Mouse (Mus musculus): ENCODE measurements around the gene Orai2. TPM values are rescaled to one million over a fixed set of nuclear protein-coding genes. Genes with fewer than 3 reads are reported as not detected.

Gene Orai2
- polyA plus RNA-seq, 1 experiment = 6.5 TPM

DNA sequence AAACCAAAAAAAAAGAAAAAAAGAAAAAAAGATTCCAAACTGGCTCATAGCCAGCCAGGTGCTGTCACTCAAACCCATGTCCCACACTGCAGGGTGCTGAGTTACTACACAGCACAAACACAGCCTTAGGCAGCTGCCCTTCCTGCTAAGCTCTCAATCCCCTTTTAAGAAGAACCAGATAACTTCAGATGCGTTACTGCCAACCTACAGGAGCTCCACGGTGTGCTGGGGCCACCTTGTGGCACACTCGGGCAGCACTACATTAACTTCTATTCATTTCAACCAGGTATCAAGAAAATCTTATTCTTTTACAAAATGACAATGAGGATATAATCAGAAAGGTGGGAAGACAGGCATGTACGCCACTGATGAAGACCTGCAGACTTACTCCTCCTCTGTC, 16.2 kb upstream of the Orai2 start:
- TF ChIP-seq CTCF (IDR thresholded peaks at IDR 0.05; ENCODE audit: control insufficient read depth, insufficient read depth, insufficient replicate concordance, low read depth, low read length) = peak; percentile 71; the same call in 1 of the 2 replicates
- TF ChIP-seq POLR2A (IDR thresholded peaks at IDR 0.05; ENCODE audit: control insufficient read depth, low read depth, low read length) = no peak
- Histone ChIP-seq H3K27ac (ENCODE audit: control insufficient read depth, insufficient read depth, low read depth, low read length) (no peak overlapping the region), H3K27me3 (ENCODE audit: control insufficient read depth, insufficient read depth, low read length) (no peaks in the 10 kb centered on the region), H3K4me1 (ENCODE audit: control insufficient read depth, insufficient read depth, low read length) (no peaks in the 10 kb centered on the region), H3K36me3 (ENCODE audit: control insufficient read depth, insufficient read depth, low read length) (no peaks in the 10 kb centered on the region; the same call in none of the 2 replicates), H3K4me3 (ENCODE audit: control insufficient read depth, low read depth, low read length) (no peak overlapping the region)

DNA sequence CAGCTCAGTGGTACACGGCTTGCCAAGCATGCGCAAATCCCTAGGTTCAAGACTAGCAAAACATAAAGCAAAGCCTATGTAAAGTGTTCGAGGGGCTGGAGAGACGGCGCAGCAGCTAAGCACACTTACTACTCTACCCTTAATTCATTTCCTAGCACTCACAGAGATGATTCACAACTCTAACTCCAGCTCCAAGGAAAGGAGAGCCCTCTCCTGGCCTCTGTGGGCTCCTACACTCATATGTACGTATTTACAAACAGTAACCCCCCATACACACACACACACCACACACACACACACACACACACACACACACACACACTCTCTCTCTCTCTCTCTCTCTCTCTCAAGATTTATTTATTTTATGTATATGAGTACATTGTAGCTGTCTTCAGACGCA, 13.3 kb upstream of the Orai2 start:
- Histone ChIP-seq H3K27ac (ENCODE audit: control insufficient read depth, insufficient read depth, low read depth, low read length) (no peak overlapping the region), H3K27me3 (ENCODE audit: control insufficient read depth, insufficient read depth, low read length) (no peaks in the 10 kb centered on the region), H3K4me3 (ENCODE audit: control insufficient read depth, low read depth, low read length) (no peak overlapping the region), H3K36me3 (ENCODE audit: control insufficient read depth, insufficient read depth, low read length) (peaks cover 1% of the 10 kb centered on the region), H3K4me1 (ENCODE audit: control insufficient read depth, insufficient read depth, low read length) (no peaks in the 10 kb centered on the region)
- TF ChIP-seq CTCF (IDR thresholded peaks at IDR 0.05; ENCODE audit: control insufficient read depth, insufficient read depth, insufficient replicate concordance, low read depth, low read length) (no peak), POLR2A (IDR thresholded peaks at IDR 0.05; ENCODE audit: control insufficient read depth, low read depth, low read length) (no peak)

DNA sequence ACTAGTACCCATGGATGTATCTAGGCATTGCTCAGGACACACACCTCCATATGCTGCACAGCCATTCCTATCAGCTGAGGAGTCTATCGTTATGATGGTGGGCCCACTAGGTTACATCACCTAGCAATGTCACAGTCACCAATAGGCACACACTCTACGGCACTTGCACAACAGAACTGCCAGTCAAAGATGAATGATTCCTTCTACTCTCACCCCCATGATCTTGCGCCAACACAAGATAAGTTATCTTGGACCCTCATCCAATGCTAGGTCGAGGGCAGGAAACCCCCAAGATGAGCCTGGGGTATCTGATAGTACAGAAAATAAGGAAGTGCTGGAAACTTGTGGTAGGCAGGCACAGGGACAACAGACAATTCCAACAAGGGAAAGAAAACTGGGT, 12.3 kb upstream of the Orai2 start:
- peaks cover 1% of the 10 kb centered on the region for H3K36me3 ChIP-seq (ENCODE audit: control insufficient read depth, insufficient read depth, low read length)
- H3K27ac ChIP-seq (ENCODE audit: control insufficient read depth, insufficient read depth, low read depth, low read length) = no peak overlapping the region
- no peak for TF ChIP-seq CTCF (IDR thresholded peaks at IDR 0.05; ENCODE audit: control insufficient read depth, insufficient read depth, insufficient replicate concordance, low read depth, low read length)
- no peak overlapping the region for H3K4me3 ChIP-seq (ENCODE audit: control insufficient read depth, low read depth, low read length)
- H3K4me1 ChIP-seq (ENCODE audit: control insufficient read depth, insufficient read depth, low read length) = no peaks in the 10 kb centered on the region
- no peaks in the 10 kb centered on the region for H3K27me3 ChIP-seq (ENCODE audit: control insufficient read depth, insufficient read depth, low read length)

DNA sequence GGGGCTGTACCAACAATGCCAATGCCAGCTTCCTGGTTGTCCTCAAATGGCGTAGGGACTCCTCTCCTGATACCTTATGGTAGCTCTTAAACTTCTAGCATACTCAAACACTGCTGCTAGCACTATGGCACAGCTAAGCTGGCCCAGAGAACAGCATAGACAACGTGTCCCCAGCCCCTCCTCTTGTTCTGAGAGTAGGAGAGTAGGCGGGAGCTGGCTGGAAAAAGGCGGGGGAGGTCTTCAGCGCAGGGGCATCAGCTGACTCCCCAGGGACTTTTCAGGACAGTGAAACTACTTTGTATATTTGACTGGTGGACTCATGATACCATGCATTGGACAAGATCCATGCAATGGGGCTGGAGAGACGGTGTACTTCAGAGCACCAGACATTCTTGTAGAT, 11.5 kb upstream of the Orai2 start:
- no peak for TF ChIP-seq CTCF (IDR thresholded peaks at IDR 0.05; ENCODE audit: control insufficient read depth, insufficient read depth, insufficient replicate concordance, low read depth, low read length)
- TF ChIP-seq POLR2A (IDR thresholded peaks at IDR 0.05; ENCODE audit: control insufficient read depth, low read depth, low read length) = no peak
- Histone ChIP-seq H3K27ac (ENCODE audit: control insufficient read depth, insufficient read depth, low read depth, low read length) (no peak overlapping the region), H3K4me1 (ENCODE audit: control insufficient read depth, insufficient read depth, low read length) (no peaks in the 10 kb centered on the region), H3K4me3 (ENCODE audit: control insufficient read depth, low read depth, low read length) (no peak overlapping the region), H3K36me3 (ENCODE audit: control insufficient read depth, insufficient read depth, low read length) (peaks cover 1% of the 10 kb centered on the region), H3K27me3 (ENCODE audit: control insufficient read depth, insufficient read depth, low read length) (no peaks in the 10 kb centered on the region)

DNA sequence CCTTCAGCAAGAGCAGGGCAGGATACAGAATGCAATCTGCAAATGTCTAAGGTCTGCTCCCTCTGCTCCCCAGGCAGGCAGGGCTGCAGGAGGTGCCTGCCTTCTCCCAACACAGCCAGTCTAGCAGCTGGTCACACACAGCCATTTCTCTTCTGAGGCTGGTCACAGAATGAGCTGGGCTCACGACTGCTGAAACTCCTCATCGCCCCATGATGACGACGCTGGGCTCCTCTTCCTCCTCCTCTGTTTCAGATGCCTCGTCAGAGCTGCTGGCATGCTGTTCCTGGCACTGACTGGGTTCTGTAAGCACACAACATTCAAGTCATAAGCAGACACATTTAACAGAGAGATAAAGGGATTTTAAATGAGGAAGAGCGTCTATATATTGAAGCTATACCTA, 10.7 kb upstream of the Orai2 start:
- Histone ChIP-seq H3K27ac (ENCODE audit: control insufficient read depth, insufficient read depth, low read depth, low read length) (no peak overlapping the region), H3K36me3 (ENCODE audit: control insufficient read depth, insufficient read depth, low read length) (peaks cover 1% of the 10 kb centered on the region), H3K4me1 (ENCODE audit: control insufficient read depth, insufficient read depth, low read length) (no peaks in the 10 kb centered on the region), H3K4me3 (ENCODE audit: control insufficient read depth, low read depth, low read length) (no peak overlapping the region), H3K27me3 (ENCODE audit: control insufficient read depth, insufficient read depth, low read length) (no peaks in the 10 kb centered on the region)
- TF ChIP-seq POLR2A (IDR thresholded peaks at IDR 0.05; ENCODE audit: control insufficient read depth, low read depth, low read length) (no peak), CTCF (IDR thresholded peaks at IDR 0.05; ENCODE audit: control insufficient read depth, insufficient read depth, insufficient replicate concordance, low read depth, low read length) (no peak)

DNA sequence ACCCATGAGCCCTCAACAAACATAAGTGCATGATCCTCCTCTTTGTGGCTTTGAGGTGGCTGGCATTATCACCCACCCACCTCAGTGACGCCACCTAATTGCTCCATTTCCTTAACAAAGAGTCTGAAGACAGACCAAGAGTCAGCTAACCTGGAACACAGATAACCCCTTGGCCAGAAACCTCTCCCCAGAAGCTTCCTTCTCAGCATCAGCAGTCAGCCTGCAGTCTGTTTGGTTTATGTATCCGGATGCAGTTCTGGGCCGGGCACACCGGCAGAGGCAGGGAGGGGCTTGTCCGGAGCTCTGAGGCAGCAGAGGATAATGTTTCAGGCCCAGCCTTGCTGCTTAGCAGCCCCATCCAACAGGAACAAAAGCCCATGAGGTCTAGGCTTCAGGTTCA, 9.1 kb upstream of the Orai2 start:
- H3K36me3 ChIP-seq (ENCODE audit: control insufficient read depth, insufficient read depth, low read length) = peaks cover 1% of the 10 kb centered on the region
- no peaks in the 10 kb centered on the region for H3K4me1 ChIP-seq (ENCODE audit: control insufficient read depth, insufficient read depth, low read length)
- H3K4me3 ChIP-seq (ENCODE audit: control insufficient read depth, low read depth, low read length) = no peak overlapping the region
- H3K27ac ChIP-seq (ENCODE audit: control insufficient read depth, insufficient read depth, low read depth, low read length) = no peak overlapping the region
- TF ChIP-seq CTCF (IDR thresholded peaks at IDR 0.05; ENCODE audit: control insufficient read depth, insufficient read depth, insufficient replicate concordance, low read depth, low read length) = no peak
- TF ChIP-seq POLR2A (IDR thresholded peaks at IDR 0.05; ENCODE audit: control insufficient read depth, low read depth, low read length) = no peak
- H3K27me3 ChIP-seq (ENCODE audit: control insufficient read depth, insufficient read depth, low read length) = no peaks in the 10 kb centered on the region

DNA sequence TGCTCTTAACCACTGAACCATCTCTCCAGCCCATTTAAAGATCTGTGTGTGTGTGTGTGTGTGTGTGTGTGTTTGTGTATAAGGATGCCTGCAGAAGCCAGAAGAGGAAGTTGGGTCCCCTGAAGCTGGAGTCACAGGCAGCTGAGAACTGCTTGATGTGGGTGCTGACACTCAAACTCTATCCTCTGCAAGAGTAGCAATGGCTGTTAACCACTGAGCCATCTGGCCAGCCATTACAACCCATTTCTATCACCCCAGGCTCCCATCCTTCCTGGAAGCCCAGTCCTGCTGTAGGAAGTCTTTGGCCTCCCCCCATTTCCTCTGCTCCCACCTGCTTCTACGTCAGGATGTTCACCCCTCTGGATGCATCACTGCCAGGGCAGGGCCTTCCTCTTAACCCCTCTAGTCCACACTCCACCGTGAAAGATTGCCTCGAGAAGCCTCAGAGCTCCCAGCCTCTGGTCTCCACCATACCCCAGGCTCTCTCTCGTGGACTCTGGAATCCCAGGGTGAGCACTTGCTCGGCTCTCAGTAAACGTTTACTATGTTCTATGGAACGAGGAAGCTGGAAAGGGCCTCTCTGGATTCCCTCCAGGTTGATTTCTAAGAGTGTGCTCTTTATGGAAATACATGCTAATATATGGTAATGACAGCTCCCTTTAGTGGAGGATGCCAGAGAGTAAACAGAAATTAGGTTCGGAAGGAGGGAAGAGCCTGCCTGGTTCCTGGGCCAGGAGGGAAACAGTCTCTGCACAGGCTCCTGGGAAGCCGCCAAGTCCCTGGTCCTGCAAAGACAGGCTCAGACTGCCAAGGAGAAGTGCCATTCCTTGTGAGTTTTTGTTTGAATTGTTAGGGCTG, 3.3 kb upstream of the Orai2 start:
- H3K36me3 ChIP-seq (ENCODE audit: control insufficient read depth, insufficient read depth, low read length) = no peaks in the 10 kb centered on the region
- no peaks in the 10 kb centered on the region for H3K27me3 ChIP-seq (ENCODE audit: control insufficient read depth, insufficient read depth, low read length)
- no peak overlapping the region for H3K4me3 ChIP-seq (ENCODE audit: control insufficient read depth, low read depth, low read length)
- TF ChIP-seq CTCF (IDR thresholded peaks at IDR 0.05; ENCODE audit: control insufficient read depth, insufficient read depth, insufficient replicate concordance, low read depth, low read length) = no peak
- no peak for TF ChIP-seq POLR2A (IDR thresholded peaks at IDR 0.05; ENCODE audit: control insufficient read depth, low read depth, low read length)
- no peak overlapping the region for H3K27ac ChIP-seq (ENCODE audit: control insufficient read depth, insufficient read depth, low read depth, low read length)
- H3K4me1 ChIP-seq (ENCODE audit: control insufficient read depth, insufficient read depth, low read length) = peaks cover 17% of the 10 kb centered on the region

Measured in testis, adult 2 months (tissue).